Mouse (Mus musculus): Measurements from ENCODE around the gene Noto.

- no peak for TF ChIP-seq TCF12 (IDR thresholded peaks at IDR 0.05; ENCODE audit: insufficient read depth, poor library complexity, severe bottlenecking)
- no peak for TF ChIP-seq TCF3 (IDR thresholded peaks at IDR 0.05; ENCODE audit: insufficient read length, low read depth)
- TF ChIP-seq POLR2A (IDR thresholded peaks at IDR 0.05; ENCODE audit: insufficient read length, low read depth): no peak
- TF ChIP-seq MAX (IDR thresholded peaks at IDR 0.05; ENCODE audit: low read depth): no peak
- TF ChIP-seq POLR2AphosphoS2 (IDR thresholded peaks at IDR 0.05; ENCODE audit: insufficient read length, low read depth): no peak
- no peak for TF ChIP-seq USF1 (IDR thresholded peaks at IDR 0.05; ENCODE audit: low read depth)
- TF ChIP-seq CEBPB (IDR thresholded peaks at IDR 0.05; ENCODE audit: insufficient read depth, poor library complexity, severe bottlenecking): no peak
- no peak for TF ChIP-seq E2F4 (IDR thresholded peaks at IDR 0.05; ENCODE audit: insufficient read depth)
- TF ChIP-seq MYOG (IDR thresholded peaks at IDR 0.05; ENCODE audit: control insufficient read depth in 1 of 3, insufficient read depth in 1 of 3, insufficient read length in 2 of 3, low read depth in 2 of 3): no peak
These were observed 4.5 kb upstream of the Noto start for GRCm38 (mm10) chr6:85419150-85419549.

Data from myocyte (in vitro differentiated cells).